Mouse (Mus musculus): ENCODE measurements around the gene Prdx2. TPM values are rescaled to one million over a fixed set of nuclear protein-coding genes. Genes with fewer than 3 reads are reported as not detected.

The Prdx2 gene
- 644 and 691 TPM in 2 replicates for polyA plus RNA-seq (2015; fragmentation: Nextera tagmentation; extraction: Ambion mirVana)

- peak within 1 kb of the TSS; percentile 85 for H3K9ac ChIP-seq (ENCODE audit: low read length)
- peak; percentile 76 for ATAC-seq (ENCODE audit: low read depth)
Observed at GRCm38 (mm10) chr8:84969241-84970134, at the start of gene Prdx2, which contains the start of the genes Gm49661 and Rnaseh2a. Gene Prdx2 (plus strand): TSS chr8:84969587. Gene Gm49661 (minus strand): TSS chr8:84969433. Gene Rnaseh2a (minus strand): TSS chr8:84969767.

GRCm38 (mm10) chr8:84921596-84921995 is 47.8 kb upstream of the Prdx2 start:
- H3K27me3 ChIP-seq (ENCODE audit: control insufficient read depth, insufficient read depth, low read depth, low read length) = peaks cover 5% of the 10 kb centered on the region
- no peak overlapping the region for H3K4me3 ChIP-seq (ENCODE audit: low read length)
- WGBS = 55% methylated on average over 2 of the region's 2 CpGs
- ATAC-seq (ENCODE audit: low read depth) = peak; percentile 68
- H3K9me3 ChIP-seq (ENCODE audit: control insufficient read depth, low read length) = no peaks in the 10 kb centered on the region
- H3K9ac ChIP-seq (ENCODE audit: low read length) = no peak overlapping the region
- no peaks in the 10 kb centered on the region for H3K4me1 ChIP-seq (replicated peaks; ENCODE audit: control insufficient read depth, insufficient read depth, low read length)
- no peak overlapping the region for H3K4me2 ChIP-seq (ENCODE audit: low read depth, low read length)
- no peaks in the 10 kb centered on the region for H3K36me3 ChIP-seq (ENCODE audit: control insufficient read depth, insufficient read depth, low read length)
- H3K27ac ChIP-seq (ENCODE audit: low read length) = no peak overlapping the region

More at GRCm38 (mm10) chr8:84969241-84970134, at the start of gene Prdx2, which contains the start of the genes Gm49661 and Rnaseh2a:
- peaks cover 18% of the 10 kb centered on the region for H3K36me3 ChIP-seq (ENCODE audit: control insufficient read depth, insufficient read depth, low read length)
- H3K4me2 ChIP-seq (ENCODE audit: low read depth, low read length) = peak within 1 kb of the TSS; percentile 78
- peak within 1 kb of the TSS; percentile 80 for H3K4me3 ChIP-seq (ENCODE audit: low read length)
- no peaks in the 10 kb centered on the region for H3K9me3 ChIP-seq (ENCODE audit: control insufficient read depth, low read length)
- peak within 1 kb of the TSS; percentile 89 for H3K27ac ChIP-seq (ENCODE audit: low read length)
- under 1% methylated on average over 52 of the region's 56 CpGs for WGBS
- no peaks in the 10 kb centered on the region for H3K27me3 ChIP-seq (ENCODE audit: control insufficient read depth, insufficient read depth, low read depth, low read length)
- peaks cover 29% of the 10 kb centered on the region for H3K4me1 ChIP-seq (replicated peaks; ENCODE audit: control insufficient read depth, insufficient read depth, low read length)

GRCm38 (mm10) chr8:84925557-84925956 is 43.8 kb upstream of the Prdx2 start:
- Histone ChIP-seq H3K36me3 (ENCODE audit: control insufficient read depth, insufficient read depth, low read length) (no peaks in the 10 kb centered on the region), H3K4me1 (replicated peaks; ENCODE audit: control insufficient read depth, insufficient read depth, low read length) (no peaks in the 10 kb centered on the region; the same call in 1 of the 2 replicates), H3K27ac (ENCODE audit: low read length) (no peak overlapping the region), H3K27me3 (ENCODE audit: control insufficient read depth, insufficient read depth, low read depth, low read length) (peaks cover 16% of the 10 kb centered on the region), H3K9me3 (ENCODE audit: control insufficient read depth, low read length) (no peaks in the 10 kb centered on the region), H3K4me3 (ENCODE audit: low read length) (no peak overlapping the region), H3K9ac (ENCODE audit: low read length) (no peak overlapping the region), H3K4me2 (ENCODE audit: low read depth, low read length) (no peak overlapping the region)
- WGBS = 42% methylated on average over 7 of the region's 7 CpGs
- ATAC-seq (ENCODE audit: low read depth) = no peak

GRCm38 (mm10) chr8:84927513-84927912 is 41.9 kb upstream of the Prdx2 start:
- H3K4me2 ChIP-seq (ENCODE audit: low read depth, low read length) = no peak overlapping the region
- no peak for ATAC-seq (ENCODE audit: low read depth)
- H3K4me3 ChIP-seq (ENCODE audit: low read length) = no peak overlapping the region
- H3K36me3 ChIP-seq (ENCODE audit: control insufficient read depth, insufficient read depth, low read length) = no peaks in the 10 kb centered on the region
- no peak overlapping the region for H3K27ac ChIP-seq (ENCODE audit: low read length)
- 65% methylated on average over 1 of the region's 1 CpGs for WGBS
- H3K4me1 ChIP-seq (replicated peaks; ENCODE audit: control insufficient read depth, insufficient read depth, low read length) = no peaks in the 10 kb centered on the region; the same call in 1 of the 2 replicates
- H3K9ac ChIP-seq (ENCODE audit: low read length) = no peak overlapping the region
- H3K27me3 ChIP-seq (ENCODE audit: control insufficient read depth, insufficient read depth, low read depth, low read length) = peaks cover 22% of the 10 kb centered on the region
- H3K9me3 ChIP-seq (ENCODE audit: control insufficient read depth, low read length) = no peaks in the 10 kb centered on the region

GRCm38 (mm10) chr8:84928456-84929306 is 40.7 kb upstream of the Prdx2 start:
- 2% methylated on average over 41 of the region's 52 CpGs for WGBS
- peaks cover 23% of the 10 kb centered on the region for H3K27me3 ChIP-seq (ENCODE audit: control insufficient read depth, insufficient read depth, low read depth, low read length)
- H3K4me3 ChIP-seq (ENCODE audit: low read length) = peak overlapping the region; percentile 29
- H3K9me3 ChIP-seq (ENCODE audit: control insufficient read depth, low read length) = no peaks in the 10 kb centered on the region
- H3K4me1 ChIP-seq (replicated peaks; ENCODE audit: control insufficient read depth, insufficient read depth, low read length) = no peaks in the 10 kb centered on the region; the same call in 1 of the 2 replicates
- no peak overlapping the region for H3K27ac ChIP-seq (ENCODE audit: low read length)
- H3K9ac ChIP-seq (ENCODE audit: low read length) = no peak overlapping the region; the same call in 1 of the 2 replicates
- peak; percentile 82 for ATAC-seq (ENCODE audit: low read depth)
- no peaks in the 10 kb centered on the region for H3K36me3 ChIP-seq (ENCODE audit: control insufficient read depth, insufficient read depth, low read length)
- peak overlapping the region; percentile 61 for H3K4me2 ChIP-seq (ENCODE audit: low read depth, low read length)

GRCm38 (mm10) chr8:84930582-84930981 is 38.8 kb upstream of the Prdx2 start:
- Histone ChIP-seq H3K4me2 (ENCODE audit: low read depth, low read length) (no peak overlapping the region), H3K9me3 (ENCODE audit: control insufficient read depth, low read length) (no peaks in the 10 kb centered on the region), H3K27ac (ENCODE audit: low read length) (no peak overlapping the region), H3K4me1 (replicated peaks; ENCODE audit: control insufficient read depth, insufficient read depth, low read length) (no peaks in the 10 kb centered on the region; the same call in 1 of the 2 replicates), H3K9ac (ENCODE audit: low read length) (no peak overlapping the region), H3K4me3 (ENCODE audit: low read length) (no peak overlapping the region), H3K36me3 (ENCODE audit: control insufficient read depth, insufficient read depth, low read length) (no peaks in the 10 kb centered on the region), H3K27me3 (ENCODE audit: control insufficient read depth, insufficient read depth, low read depth, low read length) (peaks cover 42% of the 10 kb centered on the region)
- ATAC-seq (ENCODE audit: low read depth) = no peak
- WGBS = 80% methylated on average over 13 of the region's 13 CpGs

- no peak overlapping the region for H3K27ac ChIP-seq (ENCODE audit: low read length)
- H3K9me3 ChIP-seq (ENCODE audit: control insufficient read depth, low read length) = no peaks in the 10 kb centered on the region
- no peak overlapping the region for H3K4me2 ChIP-seq (ENCODE audit: low read depth, low read length)
- 76% methylated on average over 16 of the region's 16 CpGs for WGBS
- H3K27me3 ChIP-seq (ENCODE audit: control insufficient read depth, insufficient read depth, low read depth, low read length) = peaks cover 73% of the 10 kb centered on the region
- H3K4me3 ChIP-seq (ENCODE audit: low read length) = no peak overlapping the region
- no peaks in the 10 kb centered on the region for H3K36me3 ChIP-seq (ENCODE audit: control insufficient read depth, insufficient read depth, low read length)
- ATAC-seq (ENCODE audit: low read depth) = no peak
- H3K4me1 ChIP-seq (replicated peaks; ENCODE audit: control insufficient read depth, insufficient read depth, low read length) = peaks cover 4% of the 10 kb centered on the region
- H3K9ac ChIP-seq (ENCODE audit: low read length) = no peak overlapping the region
Observed at GRCm38 (mm10) chr8:84933767-84934559, 35.4 kb upstream of the Prdx2 start.

GRCm38 (mm10) chr8:84934860-84935259 is 34.5 kb upstream of the Prdx2 start:
- H3K9ac ChIP-seq (ENCODE audit: low read length) = no peak overlapping the region
- peaks cover 4% of the 10 kb centered on the region for H3K4me1 ChIP-seq (replicated peaks; ENCODE audit: control insufficient read depth, insufficient read depth, low read length)
- H3K9me3 ChIP-seq (ENCODE audit: control insufficient read depth, low read length) = no peaks in the 10 kb centered on the region
- ATAC-seq (ENCODE audit: low read depth) = peak; percentile 49
- H3K27me3 ChIP-seq (ENCODE audit: control insufficient read depth, insufficient read depth, low read depth, low read length) = peaks cover 64% of the 10 kb centered on the region
- H3K4me2 ChIP-seq (ENCODE audit: low read depth, low read length) = no peak overlapping the region
- no peak overlapping the region for H3K27ac ChIP-seq (ENCODE audit: low read length)
- H3K4me3 ChIP-seq (ENCODE audit: low read length) = no peak overlapping the region
- under 1% methylated on average over 15 of the region's 15 CpGs for WGBS
- H3K36me3 ChIP-seq (ENCODE audit: control insufficient read depth, insufficient read depth, low read length) = no peaks in the 10 kb centered on the region

Data from lung, embryonic 16.5 days (tissue).